Mouse (Mus musculus) bone marrow macrophage, adult 2 months (primary cell): ENCODE results near the gene Socs3. TPM values are rescaled to one million over a fixed set of nuclear protein-coding genes. Genes with fewer than 3 reads are reported as not detected.

Source experiments
- H3K27ac ChIP-seq: 2 replicates; pipeline ENCODE4 v1.5.1; 2012; ENCODE audit warnings: low read depth, low read length; ENCODE audit not compliant: insufficient read depth
- H3K4me1 ChIP-seq: 2 replicates; pipeline ENCODE4 v1.6.1; 2012; ENCODE audit warnings: low read length; ENCODE audit not compliant: control insufficient read depth, insufficient read depth
- H3K4me3 ChIP-seq: 2 replicates; pipeline ENCODE4 v1.5.1; 2012; ENCODE audit warnings: mild to moderate bottlenecking, low read length, moderate library complexity; ENCODE audit not compliant: insufficient read depth
- CTCF ChIP-seq: IDR thresholded peaks from 2 replicates; pipeline ENCODE4 v1.5.1; 2012; ENCODE audit warnings: low read depth, mild to moderate bottlenecking, low read length, moderate library complexity
- POLR2A ChIP-seq: IDR thresholded peaks from 2 replicates; pipeline ENCODE4 v1.6.1; 2012; ENCODE audit warnings: mild to moderate bottlenecking, low read depth, low read length, borderline replicate concordance
- polyA plus RNA-seq: library from polyadenylated mRNA; stranded (reverse); fragments of >200 nt; gene quantifications from 2 replicates; pipeline ENCODE4 v1.2.4, GENCODE M21; 2012; ENCODE audit not compliant: missing spikeins, insufficient read depth, insufficient read length

Socs3 gene
- polyA plus RNA-seq, 1 experiment: 6.9 TPM

GRCm38 (mm10) chr11:117986126-117987031 lies 16.5 kb upstream of the Socs3 start, which contains the start of gene Pgs1:
Pgs1 (plus strand) TSS chr11:117986292.
- peaks cover 31% of the 10 kb centered on the region for H3K4me1 ChIP-seq
- peak within 1 kb of the TSS; percentile 84 for H3K27ac ChIP-seq
- H3K4me3 ChIP-seq: peak within 1 kb of the TSS; percentile 92
- TF ChIP-seq CTCF: no peak
- no peak for TF ChIP-seq POLR2A

- Histone ChIP-seq H3K4me3 (no peak overlapping the region), H3K27ac (no peak overlapping the region), H3K4me1 (peaks cover 28% of the 10 kb centered on the region)
- TF ChIP-seq CTCF (no peak), POLR2A (no peak)
Measured at GRCm38 (mm10) chr11:117983770-117984169, 13.9 kb upstream of the Socs3 start.

- TF ChIP-seq POLR2A (no peak), CTCF (no peak)
Measured at GRCm38 (mm10) chr11:117982426-117982825, 12.6 kb upstream of the Socs3 start.

GRCm38 (mm10) chr11:117979388-117979787 lies 9.5 kb upstream of the Socs3 start:
- TF ChIP-seq POLR2A (no peak), CTCF (no peak)
- H3K27ac ChIP-seq: peak overlapping the region; percentile 41
- peaks cover 50% of the 10 kb centered on the region for H3K4me1 ChIP-seq
- H3K4me3 ChIP-seq: no peak overlapping the region

More at GRCm38 (mm10) chr11:117982426-117982825, 12.6 kb upstream of the Socs3 start:
- Histone ChIP-seq H3K4me1 (peaks cover 29% of the 10 kb centered on the region), H3K4me3 (no peak overlapping the region), H3K27ac (no peak overlapping the region)

GRCm38 (mm10) chr11:117977694-117978360 lies 8.0 kb upstream of the Socs3 start:
- TF ChIP-seq CTCF (no peak), POLR2A (no peak)
- Histone ChIP-seq H3K4me3 (no peak overlapping the region), H3K27ac (no peak overlapping the region), H3K4me1 (peaks cover 60% of the 10 kb centered on the region)

- TF ChIP-seq CTCF: no peak
- TF ChIP-seq POLR2A: no peak
- Histone ChIP-seq H3K27ac (no peak overlapping the region), H3K4me3 (no peak overlapping the region), H3K4me1 (peaks cover 66% of the 10 kb centered on the region)
Measured at GRCm38 (mm10) chr11:117976081-117976582, 6.3 kb upstream of the Socs3 start.

GRCm38 (mm10) chr11:117975211-117975967 lies 5.5 kb upstream of the Socs3 start:
- peaks cover 67% of the 10 kb centered on the region for H3K4me1 ChIP-seq
- 0 out of 2 replicates have a peak overlapping the region, but pooled peaks have one; percentile 6 for H3K27ac ChIP-seq
- no peak overlapping the region for H3K4me3 ChIP-seq
- TF ChIP-seq CTCF: no peak
- TF ChIP-seq POLR2A: no peak

GRCm38 (mm10) chr11:117974327-117975125 lies 4.7 kb upstream of the Socs3 start:
- H3K4me1 ChIP-seq: peaks cover 64% of the 10 kb centered on the region
- no peak overlapping the region for H3K4me3 ChIP-seq
- TF ChIP-seq POLR2A: no peak
- TF ChIP-seq CTCF: no peak
- peak overlapping the region; percentile 6; the same call in 1 of the 2 replicates for H3K27ac ChIP-seq
